Mouse (Mus musculus) heart, adult 2 months (tissue): Measurements from ENCODE around the gene Lpcat4.

ENCODE experiments used
- CTCF ChIP-seq: fragments of 200-600 bp; IDR thresholded peaks from 2 replicates; pipeline ENCODE4 v1.8.1; 2022; ENCODE audit warnings: antibody characterized with exemption, mild to moderate bottlenecking, moderate library complexity
- POLR2A ChIP-seq: fragments of 200-500 bp; IDR thresholded peaks from 2 replicates; pipeline ENCODE4 v1.6.1; 2011; ENCODE audit warnings: mild to moderate bottlenecking, low read depth, low read length, control low read depth; ENCODE audit not compliant: insufficient read depth

GRCm38 (mm10) chr2:112236620-112237019 is 2.6 kb upstream of the Lpcat4 start:
- TF ChIP-seq POLR2A (no peak), CTCF (no peak)
